Mouse (Mus musculus): ENCODE results near the gene Vmn1r198. TPM values are rescaled to one million over a fixed set of nuclear protein-coding genes. Genes with fewer than 3 reads are reported as not detected.

Gene Vmn1r198
- total and polyA plus RNA-seq, 3 experiments, result not detected

- no peaks in the 10 kb centered on the region for H3K4me1 ChIP-seq (ENCODE audit: control insufficient read depth, insufficient read depth, low read length)
- no peak within 1 kb of the TSS for H3K27ac ChIP-seq
- 79% methylated on average over 3 of the region's 3 CpGs for WGBS
- H3K4me3 ChIP-seq, result no peak within 1 kb of the TSS
- no peak within 1 kb of the TSS for H3K9ac ChIP-seq (ENCODE audit: low read depth, low read length)
- no peaks in the 10 kb centered on the region for H3K79me2 ChIP-seq (replicated peaks; ENCODE audit: control insufficient read depth, insufficient read depth, low read length)
- no peaks in the 10 kb centered on the region for H3K36me3 ChIP-seq (ENCODE audit: control insufficient read depth, insufficient read depth, low read length)
- no peaks in the 10 kb centered on the region for H3K27me3 ChIP-seq (ENCODE audit: control insufficient read depth, insufficient read depth, low read length)
- intact Hi-C loops (cut with DNase I), result no loop called here
- no peak for TF ChIP-seq CTCF (IDR thresholded peaks at IDR 0.05)
- no peak for TF ChIP-seq POLR2A (IDR thresholded peaks at IDR 0.05; ENCODE audit: insufficient read depth, low read depth, low read length)
- TF ChIP-seq EP300 (IDR thresholded peaks at IDR 0.05; ENCODE audit: insufficient read depth, low read depth, low read length), result no peak
- DNase-seq, result no peak
Measured at GRCm38 (mm10) chr13:22390073-22390472, 39.9 kb downstream of the Vmn1r198 start, which contains the start of gene Vmn1r200. Gene Vmn1r200 (plus strand): TSS chr13:22390373.

- Histone ChIP-seq H3K36me3 (ENCODE audit: control insufficient read depth, insufficient read depth, low read length) (no peaks in the 10 kb centered on the region), H3K4me3 (no peak overlapping the region), H3K9ac (ENCODE audit: low read depth, low read length) (no peak overlapping the region), H3K4me1 (ENCODE audit: control insufficient read depth, insufficient read depth, low read length) (no peaks in the 10 kb centered on the region), H3K27ac (no peak overlapping the region), H3K79me2 (replicated peaks; ENCODE audit: control insufficient read depth, insufficient read depth, low read length) (no peaks in the 10 kb centered on the region), H3K27me3 (ENCODE audit: control insufficient read depth, insufficient read depth, low read length) (no peaks in the 10 kb centered on the region)
- TF ChIP-seq CTCF (IDR thresholded peaks at IDR 0.05) (no peak), POLR2A (IDR thresholded peaks at IDR 0.05; ENCODE audit: insufficient read depth, low read depth, low read length) (no peak)
- intact Hi-C loops (cut with DNase I), result no loop called here
- DNase-seq, result no peak
- 41% methylated on average over 1 of the region's 1 CpGs for WGBS
Measured at GRCm38 (mm10) chr13:22402978-22403377, 52.8 kb downstream of the Vmn1r198 start.

Other genes starting within 250 kb of the Vmn1r198 start
- gene Vmn1r189, start 244.5 kb upstream of the Vmn1r198 start, total RNA-seq (2021), result not detected
- not detected in 2 replicates for gene Vmn1r189, start 244.5 kb upstream of the Vmn1r198 start, polyA plus RNA-seq (2012; rRNA removed)
- gene Vmn1r191, start 166.4 kb upstream of the Vmn1r198 start, total RNA-seq (2021), result not detected
- not detected in 2 replicates for gene Vmn1r191, start 166.4 kb upstream of the Vmn1r198 start, polyA plus RNA-seq (2012; rRNA removed)
- gene Vmn1r192, start 159.2 kb upstream of the Vmn1r198 start, total RNA-seq (2021), result not detected
- gene Vmn1r192, start 159.2 kb upstream of the Vmn1r198 start, polyA plus RNA-seq (2012; rRNA removed), result not detected in 2 replicates
- gene Vmn1r193, start 127.2 kb upstream of the Vmn1r198 start, total RNA-seq (2021), result not detected
- gene Vmn1r193, start 127.2 kb upstream of the Vmn1r198 start, polyA plus RNA-seq (2012; rRNA removed), result not detected in 2 replicates
- gene Vmn1r194, start 106.1 kb upstream of the Vmn1r198 start, total RNA-seq (2021), result not detected
- not detected in 2 replicates for gene Vmn1r194, start 106.1 kb upstream of the Vmn1r198 start, polyA plus RNA-seq (2012; rRNA removed)
- not detected for gene Vmn1r195, start 79.8 kb upstream of the Vmn1r198 start, total RNA-seq (2021)
- gene Vmn1r195, start 79.8 kb upstream of the Vmn1r198 start, polyA plus RNA-seq (2012; rRNA removed), result not detected in 2 replicates
- gene Vmn1r196, start 60.4 kb upstream of the Vmn1r198 start, total RNA-seq (2021), result not detected
- gene Vmn1r196, start 60.4 kb upstream of the Vmn1r198 start, polyA plus RNA-seq (2012; rRNA removed), result not detected in 2 replicates
- not detected for gene Vmn1r197, start 25.8 kb upstream of the Vmn1r198 start, total RNA-seq (2021)
- not detected in 2 replicates for gene Vmn1r197, start 25.8 kb upstream of the Vmn1r198 start, polyA plus RNA-seq (2012; rRNA removed)
- gene Vmn1r199, start 29.5 kb downstream of the Vmn1r198 start, total RNA-seq (2021), result not detected
- gene Vmn1r199, start 29.5 kb downstream of the Vmn1r198 start, polyA plus RNA-seq (2012; rRNA removed), result not detected in 2 replicates
- not detected for gene Vmn1r200, start 40.0 kb downstream of the Vmn1r198 start, total RNA-seq (2021)
- not detected in 2 replicates for gene Vmn1r200, start 40.0 kb downstream of the Vmn1r198 start, polyA plus RNA-seq (2012; rRNA removed)
- gene Vmn1r201, start 121.6 kb downstream of the Vmn1r198 start, total RNA-seq (2021), result not detected
- not detected in 2 replicates for gene Vmn1r201, start 121.6 kb downstream of the Vmn1r198 start, polyA plus RNA-seq (2012; rRNA removed)
- not detected for gene Vmn1r202, start 155.0 kb downstream of the Vmn1r198 start, total RNA-seq (2021)
- not detected in 2 replicates for gene Vmn1r202, start 155.0 kb downstream of the Vmn1r198 start, polyA plus RNA-seq (2012; rRNA removed)
- not detected for gene Vmn1r203, start 167.8 kb downstream of the Vmn1r198 start, total RNA-seq (2021)
- gene Vmn1r203, start 167.8 kb downstream of the Vmn1r198 start, polyA plus RNA-seq (2012; rRNA removed), result not detected in 2 replicates
- gene Vmn1r204, start 202.8 kb downstream of the Vmn1r198 start, total RNA-seq (2021), result not detected
- not detected in 2 replicates for gene Vmn1r204, start 202.8 kb downstream of the Vmn1r198 start, polyA plus RNA-seq (2012; rRNA removed)
- gene Vmn1r205, start 242.6 kb downstream of the Vmn1r198 start, total RNA-seq (2021), result not detected
- gene Vmn1r205, start 242.6 kb downstream of the Vmn1r198 start, polyA plus RNA-seq (2012; rRNA removed), result not detected in 2 replicates